Mouse (Mus musculus): ENCODE results near the gene Olfr544.

Olfr544 gene

DNA sequence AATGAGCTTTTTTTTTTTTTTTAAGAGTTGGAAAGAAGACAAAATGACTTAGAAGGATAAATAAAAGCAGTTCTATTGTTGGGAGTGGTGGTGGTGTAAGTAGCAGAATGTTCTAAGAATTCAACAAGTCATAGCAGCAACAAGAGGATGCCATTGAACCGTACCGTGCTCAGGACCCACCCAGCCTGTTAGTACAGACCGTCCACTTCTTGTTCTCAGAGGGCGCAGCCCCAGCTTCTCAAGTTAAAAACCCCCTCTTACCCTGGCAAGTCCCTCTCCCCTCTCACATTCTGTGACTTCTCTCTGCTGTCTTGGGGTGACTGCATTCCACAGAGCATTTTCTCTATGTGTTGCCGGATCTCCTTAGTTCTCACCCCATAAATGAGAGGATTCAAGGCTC is 11.5 kb downstream of the Olfr544 start:
- no peak for DNase-seq

DNA sequence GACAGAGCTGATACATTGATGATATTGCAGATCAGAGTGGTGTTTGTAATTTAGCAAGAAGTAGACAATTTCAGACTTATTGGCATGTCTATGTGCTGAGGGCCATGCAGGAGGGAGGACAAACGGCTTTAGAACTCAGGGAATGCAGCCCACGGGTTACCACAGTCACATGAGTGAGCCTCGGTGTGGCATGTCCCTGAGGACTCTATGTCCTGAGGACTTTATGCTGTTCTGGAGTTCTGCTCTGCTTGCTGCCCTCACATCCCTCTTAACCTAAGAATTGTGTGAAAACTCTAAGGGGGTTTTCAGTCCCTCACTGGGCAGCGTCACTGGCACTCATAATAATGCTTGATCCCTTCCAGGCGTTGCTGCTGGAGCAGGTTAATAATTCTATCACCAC is 15.4 kb downstream of the Olfr544 start:
- DNase-seq = no peak

DNA sequence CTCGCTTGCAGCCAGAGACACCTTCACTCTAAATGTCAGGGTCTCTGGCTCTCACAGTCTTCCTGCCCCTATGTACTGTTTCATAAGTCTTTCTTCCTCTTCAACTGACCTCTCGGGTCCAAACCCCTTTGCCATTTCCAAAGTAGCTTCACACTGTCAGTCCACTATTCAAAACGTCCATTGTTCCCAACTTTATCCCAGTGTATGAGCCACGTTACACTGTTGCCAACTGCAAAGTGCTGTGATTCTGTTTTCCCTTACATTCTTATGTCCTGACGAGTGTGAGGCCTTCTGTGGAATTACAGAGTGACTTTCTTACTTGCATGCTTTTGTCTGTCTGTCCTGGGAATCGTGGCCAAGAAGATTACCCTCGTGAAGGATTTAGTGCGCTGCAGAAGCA is 20.5 kb downstream of the Olfr544 start:
- no peak for DNase-seq

DNA sequence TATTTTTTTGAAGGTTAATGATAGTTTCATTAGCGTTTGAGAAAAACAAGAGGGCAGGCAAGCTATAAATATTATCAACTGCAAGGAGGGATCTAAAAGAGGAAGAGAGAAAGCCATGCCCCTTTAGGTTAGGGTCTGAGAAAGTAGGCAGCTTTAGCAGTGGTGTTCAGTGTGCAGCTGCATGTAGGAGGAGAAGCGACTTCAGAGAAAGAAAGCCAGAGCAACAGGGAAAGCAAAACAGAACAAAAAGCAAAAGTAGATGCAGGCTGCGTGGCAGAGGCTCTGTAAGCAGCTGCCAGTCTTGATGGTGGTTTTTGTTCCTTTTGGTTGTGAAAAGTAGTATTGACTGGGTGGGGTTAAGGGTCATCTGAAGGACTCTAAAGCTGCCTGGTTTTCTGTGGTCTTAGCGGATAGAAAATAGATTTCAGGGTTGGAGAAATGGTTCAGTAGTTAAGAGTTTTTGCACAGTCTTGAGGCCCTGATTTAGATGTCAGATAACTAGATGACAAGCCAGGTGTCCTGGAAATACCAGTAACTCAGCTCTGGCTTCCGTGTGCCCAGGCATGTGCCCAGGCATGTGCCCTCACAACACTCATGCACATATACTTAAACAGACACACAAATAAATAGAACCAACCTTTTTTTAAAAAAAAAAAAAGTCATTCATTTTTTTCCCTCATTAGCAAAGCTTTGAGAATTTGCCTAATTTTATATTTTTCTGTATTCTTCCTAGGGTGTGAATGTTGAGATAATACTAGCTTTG is 29.3 kb downstream of the Olfr544 start:
- no peak for DNase-seq

DNA sequence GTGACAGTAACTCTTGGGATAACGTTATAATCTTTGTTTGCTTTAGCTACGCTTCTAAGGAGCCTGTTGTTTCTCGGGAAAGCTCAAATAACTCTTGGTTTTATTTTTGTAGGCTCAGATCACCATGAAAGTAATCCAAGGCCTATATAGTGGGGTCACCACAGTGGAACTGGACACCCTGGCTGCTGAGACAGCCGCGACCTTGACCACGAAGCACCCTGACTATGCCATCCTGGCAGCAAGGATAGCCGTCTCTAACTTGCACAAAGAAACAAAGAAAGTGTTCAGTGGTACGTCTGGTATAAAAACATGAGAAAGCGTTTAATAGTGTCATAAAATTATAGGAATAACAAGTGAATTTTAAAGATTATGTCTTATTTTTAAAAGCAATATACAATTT is 41.7 kb downstream of the Olfr544 start:
- DNase-seq = no peak

DNA sequence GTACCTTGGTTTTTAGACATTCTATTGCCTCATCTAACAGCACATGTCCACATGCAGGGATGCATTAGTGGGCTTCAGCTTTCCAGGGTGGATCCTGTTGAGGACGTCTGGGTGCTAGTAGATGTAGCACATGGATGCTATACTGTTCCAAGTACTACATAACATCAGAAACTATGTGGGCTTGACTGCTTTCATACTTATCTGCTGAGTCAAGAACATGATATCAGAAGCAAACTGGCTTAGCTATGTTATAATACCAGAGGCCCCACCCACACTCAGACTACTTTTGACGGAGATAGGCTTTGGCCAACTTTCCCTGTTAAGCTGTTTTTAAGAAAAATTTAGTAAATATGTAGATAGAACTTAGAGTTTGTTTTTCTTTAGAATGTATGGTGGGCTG is 43.8 kb downstream of the Olfr544 start:
- DNase-seq = no peak

DNA sequence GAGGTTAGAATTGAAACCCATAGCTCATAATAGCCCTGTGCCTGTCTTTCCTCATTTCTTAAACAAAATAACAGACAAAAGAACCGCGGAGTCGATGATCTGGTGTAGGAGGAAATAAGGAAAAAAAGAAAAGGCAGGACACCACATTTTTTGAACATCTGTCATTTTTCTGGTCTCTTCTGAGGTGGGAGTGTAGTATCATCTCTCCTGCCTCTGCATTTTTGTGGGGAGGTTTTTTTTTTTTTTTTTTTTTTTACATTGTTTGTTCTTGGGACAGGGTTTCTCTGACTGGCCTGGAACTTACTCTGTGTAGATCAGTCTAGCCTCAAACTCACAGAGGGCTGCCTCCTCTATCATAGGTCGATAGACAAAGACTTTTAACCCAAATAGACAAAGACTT is 45.7 kb downstream of the Olfr544 start:
- no peak for DNase-seq

DNA sequence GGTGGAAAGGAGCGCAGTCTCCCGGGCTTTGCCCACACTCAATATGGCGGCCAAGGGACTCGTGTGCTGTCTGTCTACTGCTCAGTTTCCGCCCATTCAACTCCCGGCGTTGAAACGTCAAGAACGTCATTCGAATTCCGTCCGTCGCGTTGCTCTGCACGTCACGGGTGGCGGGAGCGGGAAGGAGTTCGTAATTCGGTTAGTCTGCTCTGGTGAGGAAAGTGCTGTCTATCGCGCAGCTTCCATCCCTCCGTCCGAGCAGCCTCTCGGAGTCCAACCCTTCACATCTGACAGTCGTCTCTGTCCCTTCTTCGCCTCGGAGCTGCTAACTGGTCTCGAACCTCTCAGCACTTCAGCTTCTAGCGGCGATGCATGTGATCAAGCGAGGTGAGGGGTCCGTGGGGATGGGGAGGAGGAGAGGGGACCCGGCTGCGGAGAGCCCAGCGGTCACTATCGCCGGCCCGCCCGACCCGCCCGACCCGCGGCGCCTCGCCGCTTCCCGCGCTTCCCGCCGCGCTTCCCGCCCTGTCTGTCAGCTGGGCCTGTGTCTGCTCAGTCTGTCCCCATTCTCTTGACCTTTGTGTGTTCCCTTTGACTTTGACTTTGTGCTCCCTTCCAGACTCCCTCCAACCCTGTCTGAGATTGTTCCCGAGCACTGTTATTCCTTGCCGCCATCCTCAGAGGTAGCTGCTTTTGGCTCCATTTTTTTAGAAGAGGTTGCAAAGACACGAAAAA is 46.3 kb downstream of the Olfr544 start, which contains the start of gene Rrm1:
Gene Rrm1 (plus strand): TSS at position 39 of the 735 bp plus-strand sequence.
- DNase-seq = peak; percentile 97

DNA sequence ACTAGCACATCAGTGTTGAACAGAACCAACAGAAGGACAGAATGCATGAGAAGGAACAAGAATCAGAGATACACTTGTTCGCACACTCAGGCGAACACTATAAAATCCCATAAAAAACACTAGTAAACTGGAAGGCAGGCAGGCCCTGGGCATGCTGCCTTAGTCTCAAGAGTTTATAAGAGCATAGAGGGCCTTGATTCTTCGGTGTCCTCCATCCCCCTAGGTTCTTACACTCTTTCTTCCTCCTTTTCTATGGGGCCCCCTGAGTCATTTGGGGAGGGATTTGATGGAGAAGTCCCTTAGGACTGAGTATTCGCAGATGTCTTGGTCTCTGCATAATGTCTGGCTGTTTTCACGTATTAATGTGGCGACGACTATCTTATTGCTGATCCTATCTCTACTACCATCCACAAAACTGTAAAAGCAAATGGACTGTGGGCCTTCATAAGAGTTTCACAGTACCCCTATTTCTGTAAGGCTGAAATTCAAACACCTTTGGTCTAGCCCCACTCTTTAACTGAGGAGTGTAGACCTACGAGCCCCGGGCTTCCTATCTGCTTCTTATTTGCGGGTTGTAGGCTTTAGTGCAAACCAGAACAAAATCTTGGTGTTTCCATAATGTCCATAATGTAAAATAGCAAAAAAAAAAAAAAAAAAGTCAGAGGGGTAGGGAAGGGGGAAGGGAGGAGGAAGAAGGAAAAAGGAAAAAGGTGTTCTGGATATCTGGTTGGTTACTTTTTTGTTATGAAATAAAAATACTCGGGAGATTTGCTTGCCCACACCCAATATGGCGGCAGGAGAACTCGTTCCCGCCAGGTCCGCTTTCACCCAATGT is 47.1 kb downstream of the Olfr544 start:
- no peak for DNase-seq

DNA sequence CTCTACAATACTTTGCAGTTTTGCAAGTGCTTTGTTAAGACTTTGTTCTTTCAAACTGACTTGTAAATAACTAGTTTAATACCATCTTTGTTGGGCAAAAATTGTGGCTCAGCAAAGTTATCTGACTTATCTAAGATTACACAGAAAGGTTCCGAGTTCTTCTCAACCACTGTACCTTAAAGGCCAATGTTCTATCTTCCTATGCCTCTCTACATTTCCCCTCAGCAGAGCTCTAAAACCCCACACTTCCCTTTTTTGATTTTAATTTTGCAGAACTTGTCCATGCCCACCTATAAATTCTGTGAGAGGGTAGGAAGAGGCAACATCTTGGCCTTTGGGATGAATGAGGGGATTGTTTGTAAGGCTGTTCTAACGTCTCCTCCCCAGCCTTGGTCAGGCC is 53.8 kb downstream of the Olfr544 start:
- no peak for DNase-seq

Measured in lung, postnatal 10 days (tissue).